Mouse (Mus musculus) stomach, postnatal 0 days (tissue): ENCODE results near the gene Abcd2.

Source experiments
- CTCF ChIP-seq: IDR thresholded peaks from 2 replicates; pipeline ENCODE4 v1.5.1; 2016; ENCODE audit warnings: antibody characterized with exemption, low read depth, mild to moderate bottlenecking, moderate library complexity
- EP300 ChIP-seq: optimal IDR thresholded peaks from 2 replicates; pipeline ENCODE3; 2016; ENCODE audit warnings: antibody characterized with exemption

GRCm38 (mm10) chr15:91104276-91104675 lies 87.3 kb downstream of the Abcd2 start:
- no peak for TF ChIP-seq EP300
- no peak for TF ChIP-seq CTCF
